Mouse (Mus musculus) granulocyte monocyte progenitor cell, adult 5-6 weeks (primary cell): ENCODE data around the gene Patl2. TPM values are rescaled to one million over a fixed set of nuclear protein-coding genes. Genes with fewer than 3 reads are reported as not detected.

ENCODE experiments used
- ATAC-seq: replicated peaks from 2 replicates; pipeline ENCODE4 v1.8.0; 2016; ENCODE audit warnings: mild to moderate bottlenecking, moderate TSS enrichment, inconsistent platforms; ENCODE audit not compliant: poor library complexity, severe bottlenecking
- total RNA-seq, 2 experiments: library from RNA; stranded (forward) in 1 of 2; stranded (reverse) in 1 of 2; fragments of 200-712, 200-1000 nt in 1 of 2; fragments of >200 nt in 1 of 2; fragmentation: Nextera tagmentation in 1 of 2; gene quantifications; 2 replicates each; pipeline ENCODE4 v1.2.3; 2014 to 2017

Gene Patl2
- total RNA-seq, 2 experiments from 2014 or later = not detected

DNA sequence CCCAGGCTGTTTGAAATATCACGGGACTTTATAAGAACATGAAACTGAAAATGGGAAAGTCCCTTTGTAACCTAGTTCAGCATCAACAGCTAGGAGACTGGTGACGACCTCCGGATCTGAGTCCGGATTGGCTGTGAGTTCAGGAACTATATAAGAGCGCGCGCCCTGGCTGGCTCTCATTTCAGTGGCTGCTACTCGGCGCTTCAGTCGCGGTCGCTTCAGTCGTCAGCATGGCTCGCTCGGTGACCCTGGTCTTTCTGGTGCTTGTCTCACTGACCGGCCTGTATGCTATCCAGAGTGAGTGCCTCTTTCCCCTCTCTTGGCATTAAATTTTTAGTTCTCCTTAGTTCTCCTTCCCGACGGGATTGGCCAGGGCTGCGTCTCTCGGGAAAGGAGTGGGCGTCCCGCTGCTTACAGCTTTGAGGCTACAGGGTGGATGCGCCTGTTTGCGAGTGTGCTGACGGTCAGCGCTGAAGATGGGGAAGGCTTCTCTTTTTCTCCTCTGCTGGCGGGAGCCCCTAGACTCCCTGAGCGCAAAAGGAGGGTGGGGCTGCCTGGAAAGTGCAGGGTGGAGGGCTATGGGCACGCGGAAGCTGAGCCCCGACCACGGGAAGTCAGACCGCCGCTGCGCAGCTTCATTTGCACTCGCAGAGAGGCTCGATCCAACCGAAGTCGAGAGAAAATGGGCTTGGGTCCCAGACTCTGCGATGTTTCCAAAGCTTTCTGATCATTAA lies 38.3 kb downstream of the Patl2 start, which contains the start of gene B2m:
TSS of gene B2m (plus strand) at position 179 of the 734 bp plus-strand sequence.
- peak; percentile 83 for ATAC-seq

GRCm38 (mm10) chr2:122146687-122147086 lies 39.3 kb downstream of the Patl2 start:
- ATAC-seq = peak; percentile 50

- no peak for ATAC-seq
Measured at GRCm38 (mm10) chr2:122145756-122146155, 40.2 kb downstream of the Patl2 start.

GRCm38 (mm10) chr2:122143111-122143510 lies 42.9 kb downstream of the Patl2 start:
- no peak for ATAC-seq

DNA sequence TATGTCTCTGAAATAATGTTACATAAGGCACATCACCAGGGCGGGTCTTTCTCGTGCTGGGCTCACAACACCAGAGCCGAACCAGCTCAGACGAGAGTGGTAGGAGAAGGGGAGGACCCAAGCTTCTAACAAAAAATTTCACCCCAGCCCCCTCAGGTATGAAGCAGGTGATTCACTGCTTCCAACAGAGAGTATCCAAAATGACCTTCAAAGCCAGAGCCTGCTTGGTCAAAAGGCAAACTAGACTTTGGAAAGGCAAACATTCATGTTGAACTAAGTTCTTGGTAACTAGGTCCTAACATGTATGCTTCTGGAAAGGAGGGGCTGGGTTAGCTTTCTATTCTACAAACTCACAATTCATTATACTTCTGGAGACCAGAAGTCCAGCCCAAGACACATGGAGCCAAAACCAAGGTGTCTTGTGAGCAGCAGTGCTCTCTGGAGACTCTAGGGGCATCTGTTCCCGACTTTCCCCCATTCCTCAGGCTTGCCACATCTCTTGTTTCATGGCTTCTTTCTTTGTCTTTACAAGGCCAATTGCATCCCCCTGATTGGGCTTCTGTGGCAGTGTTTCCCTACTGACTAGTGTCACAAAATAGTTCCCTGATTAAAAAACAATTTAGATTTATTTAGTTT lies 44.5 kb downstream of the Patl2 start:
- ATAC-seq = peak; percentile 54

DNA sequence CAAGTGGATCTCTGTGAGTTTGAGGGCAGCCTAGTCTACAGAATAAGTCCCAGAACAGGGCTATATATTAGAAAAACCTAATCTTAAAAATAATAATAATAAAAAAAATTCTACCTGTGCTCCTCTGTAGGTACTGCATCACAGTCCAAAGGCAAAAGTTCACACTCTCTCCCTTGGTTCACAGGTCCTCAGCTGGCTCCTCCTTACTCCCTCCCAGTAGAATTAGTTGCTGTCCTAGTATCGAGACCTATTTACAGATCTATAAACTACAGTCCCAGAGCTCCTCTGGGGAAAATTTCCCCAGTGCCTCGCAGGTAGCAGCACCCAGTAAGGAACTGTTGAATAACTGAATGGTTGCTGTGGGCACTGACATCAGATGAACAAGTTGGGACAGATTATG lies 45.2 kb downstream of the Patl2 start:
- no peak for ATAC-seq

GRCm38 (mm10) chr2:122137839-122138465 lies 48.0 kb downstream of the Patl2 start:
- ATAC-seq = peak; percentile 22; the same call in 1 of the 2 replicates

DNA sequence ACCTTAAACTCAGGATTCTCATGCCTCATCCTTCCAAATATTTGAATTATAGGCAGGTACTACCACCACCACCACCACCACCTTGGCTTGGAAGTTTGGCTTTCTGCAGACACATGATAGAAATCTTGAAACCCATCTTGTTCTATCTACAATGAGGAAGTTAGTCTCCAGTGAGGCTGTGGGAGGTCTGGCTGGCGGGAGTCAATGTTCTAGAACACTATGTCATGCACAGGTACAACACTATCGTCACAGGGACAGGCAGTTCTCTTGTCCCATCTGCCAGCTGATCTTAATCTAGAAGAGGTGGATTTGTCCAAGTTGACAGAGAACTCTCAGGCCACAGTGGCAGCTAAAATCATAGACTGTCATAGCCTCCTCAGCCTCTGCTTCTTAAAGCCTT lies 53.4 kb downstream of the Patl2 start:
- ATAC-seq = peak; percentile 61

- ATAC-seq = peak; percentile 77
Measured at GRCm38 (mm10) chr2:122132078-122132477, 53.9 kb downstream of the Patl2 start.

- no peak for ATAC-seq
Measured at GRCm38 (mm10) chr2:122127635-122128034, 58.4 kb downstream of the Patl2 start.

DNA sequence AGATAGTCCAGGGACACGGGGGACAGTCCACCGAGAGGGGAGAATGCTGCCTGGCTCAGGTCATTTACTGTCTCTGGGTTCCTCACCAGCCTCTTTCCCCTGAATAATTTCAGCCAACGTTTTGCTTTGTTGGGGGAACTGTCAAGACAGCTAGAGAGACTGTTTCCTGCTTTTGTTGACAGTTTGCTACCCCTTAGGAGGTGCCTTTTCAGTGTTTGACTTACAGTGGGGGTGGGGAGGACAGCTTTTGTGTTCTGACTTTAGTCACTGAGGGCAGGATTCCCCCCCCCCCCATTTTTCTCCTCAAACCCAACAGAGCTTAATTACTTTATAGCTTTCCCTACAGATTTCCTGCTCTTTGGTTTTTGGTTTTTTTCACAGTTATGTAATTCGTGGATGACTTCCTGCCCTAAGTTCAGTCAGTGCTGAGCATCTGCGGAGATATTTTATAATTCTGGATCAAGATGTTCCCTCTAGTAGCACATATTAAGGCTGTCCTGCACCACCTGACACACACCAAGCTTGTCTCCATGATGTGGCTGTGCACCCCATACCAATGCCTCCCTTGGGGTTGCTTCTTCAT lies 59.1 kb downstream of the Patl2 start:
- no peak for ATAC-seq

GRCm38 (mm10) chr2:122125680-122126572 lies 60.1 kb downstream of the Patl2 start:
- ATAC-seq = peak; percentile 63

GRCm38 (mm10) chr2:122117961-122118958 lies 67.7 kb downstream of the Patl2 start, which contains the start of gene Spg11:
TSS of gene Spg11 (minus strand) at chr2:122118386.
- peak; percentile 99 for ATAC-seq

GRCm38 (mm10) chr2:122116888-122117287 lies 69.1 kb downstream of the Patl2 start:
- ATAC-seq = no peak

GRCm38 (mm10) chr2:122109714-122110113 lies 76.3 kb downstream of the Patl2 start:
- ATAC-seq = no peak

- no peak for ATAC-seq
Measured at GRCm38 (mm10) chr2:122108101-122108500, 77.9 kb downstream of the Patl2 start.

DNA sequence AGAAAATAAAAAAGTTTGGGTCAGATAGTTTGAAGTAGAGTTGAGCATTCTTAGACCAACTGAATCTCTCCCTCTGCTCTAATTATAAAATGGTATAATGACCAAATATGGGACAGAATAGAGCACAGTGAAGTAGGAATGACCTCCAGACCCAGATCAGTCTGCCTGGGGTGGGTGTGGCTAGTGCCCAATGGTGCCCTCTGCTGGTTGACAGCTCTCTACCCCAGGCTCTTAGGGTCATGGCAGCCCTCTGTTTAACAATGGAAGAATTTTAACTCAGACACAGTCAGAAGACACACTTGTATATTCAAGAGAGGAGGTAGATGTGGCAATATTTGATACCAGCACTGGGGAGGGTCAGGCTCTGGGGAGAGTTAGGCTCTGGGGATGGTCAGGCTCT lies 83.9 kb downstream of the Patl2 start:
- peak; percentile 79 for ATAC-seq

- ATAC-seq = peak; percentile 44
Measured at GRCm38 (mm10) chr2:122097686-122098085, 88.3 kb downstream of the Patl2 start.

GRCm38 (mm10) chr2:122093844-122094243 lies 92.1 kb downstream of the Patl2 start:
- ATAC-seq = no peak
